Comparison of ENCODE assay signal across 14 mouse cellular contexts in the genomic region with DNA sequence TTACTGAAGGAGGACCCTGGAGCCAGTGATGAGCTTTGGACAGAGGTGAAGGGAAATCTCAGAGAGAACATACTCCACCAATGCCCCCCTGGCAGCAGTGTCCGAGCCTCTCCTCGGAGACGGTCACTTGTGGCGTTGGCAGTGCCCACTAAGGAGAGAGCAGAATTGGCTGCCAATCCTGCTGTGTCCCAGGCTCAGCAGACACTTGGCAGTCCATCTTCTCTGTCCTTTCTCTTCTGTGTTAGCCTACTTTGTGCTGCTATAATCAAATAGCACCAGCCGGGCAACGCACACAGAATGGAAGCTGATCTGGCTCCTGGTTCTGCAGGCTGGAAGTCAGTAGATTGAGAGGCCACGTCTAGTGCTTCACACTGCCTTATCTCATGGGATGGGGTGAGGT.
"Had no signal": no experiment of that assay in that cellular context is flagged by ENCODE, and none has a peak within 500 bp of the region (broad histone marks: within the 10 kb centered on the region; RNA-seq: fewer than 3 reads in every experiment).

No protein-coding gene starts in this region.

- DNase-seq: kidney, postnatal 14 days; lung, embryonic 14.5 days; lung, postnatal 10 days; lung, postnatal 4 days; right cerebral cortex, adult 18-20 months; right cerebral cortex, postnatal 25 days; thymus, postnatal 36 days had no signal

- H3K27me3 ChIP-seq: kidney, embryonic 15.5 days; limb, embryonic 15.5 days had no signal

- H3K36me3 ChIP-seq: kidney, embryonic 15.5 days; limb, embryonic 15.5 days; liver, embryonic 12.5 days; midbrain, embryonic 12.5 days; neural tube, embryonic 15.5 days had no signal

- H3K27ac ChIP-seq: kidney, embryonic 15.5 days; left cerebral cortex, adult 2 months; limb, embryonic 15.5 days; liver, embryonic 12.5 days; midbrain, embryonic 12.5 days; neural tube, embryonic 15.5 days had no signal

- ATAC-seq: liver, embryonic 12.5 days had no signal

- H3K4me2 ChIP-seq: kidney, embryonic 15.5 days; limb, embryonic 15.5 days; liver, embryonic 12.5 days; lung, embryonic 14.5 days; midbrain, embryonic 12.5 days; neural tube, embryonic 15.5 days had no signal

- H3K9me3 ChIP-seq: kidney, embryonic 15.5 days; limb, embryonic 15.5 days; liver, embryonic 12.5 days; midbrain, embryonic 12.5 days; neural tube, embryonic 15.5 days had no signal

- H3K9ac ChIP-seq: kidney, embryonic 15.5 days; limb, embryonic 15.5 days; liver, embryonic 12.5 days; lung, embryonic 14.5 days; midbrain, embryonic 12.5 days; neural tube, embryonic 15.5 days had no signal

- H3K4me3 ChIP-seq: kidney, embryonic 15.5 days; left cerebral cortex, adult 2 months; limb, embryonic 15.5 days; liver, embryonic 12.5 days; midbrain, embryonic 12.5 days; myocyte; neural tube, embryonic 15.5 days had no signal
